In the genomic region with DNA sequence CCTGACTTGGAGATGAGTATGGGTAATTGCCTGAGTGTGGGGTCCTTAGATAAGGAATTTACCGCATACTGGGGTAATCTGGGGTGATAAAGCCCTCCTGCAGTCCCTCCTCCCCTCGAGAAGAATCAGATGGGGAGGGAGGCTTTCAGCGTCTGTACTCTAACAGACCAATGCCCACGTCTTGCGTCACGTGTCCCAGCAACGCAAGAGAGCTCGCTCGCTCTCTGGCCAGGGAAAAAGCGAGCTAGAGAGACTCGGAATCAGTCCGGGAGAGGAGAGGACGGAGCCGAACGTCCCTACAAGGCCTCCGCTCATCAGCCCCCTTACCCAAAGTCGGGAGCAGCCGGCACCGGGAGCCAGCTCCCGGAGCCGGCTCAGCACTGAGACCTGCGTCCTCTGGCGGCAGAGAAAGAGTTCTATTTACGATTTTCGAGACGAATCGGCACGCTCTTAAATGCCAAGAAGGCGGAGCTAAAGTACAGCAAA, we compare ENCODE assay signal across 8 mouse cellular contexts. TPM values are rescaled to one million over a fixed set of nuclear protein-coding genes. Genes with fewer than 3 reads are reported as not detected.
DNase-seq lines count a peak whose midpoint lies in the region; ATAC-seq and TF ChIP-seq lines count a peak whose summit lies in the region.

No protein-coding gene starts in this region.

- H3K4me2 ChIP-seq in liver, embryonic 11.5 days: peak overlapping the region; percentile 79

- H3K4me1 ChIP-seq in lung, adult 2 months (ENCODE audit: control insufficient read depth, insufficient read depth, low read length): no peaks in the 10 kb centered on the region
- H3K4me1 ChIP-seq in liver, embryonic 11.5 days (replicated peaks; ENCODE audit: control insufficient read depth, insufficient read depth, low read length): peaks cover 11% of the 10 kb centered on the region

- peaks cover 3% of the 10 kb centered on the region; the same call in 1 of the 2 replicates for H3K36me3 ChIP-seq in liver, embryonic 11.5 days (ENCODE audit: control insufficient read depth, insufficient read depth, low read length)

- H3K9me3 ChIP-seq in liver, embryonic 11.5 days (ENCODE audit: control insufficient read depth, low read length): peaks cover 33% of the 10 kb centered on the region

- H3K27me3 ChIP-seq in liver, embryonic 11.5 days (replicated peaks; ENCODE audit: control insufficient read depth, insufficient read depth, low read length): peaks cover 35% of the 10 kb centered on the region

- ATAC-seq in liver, embryonic 11.5 days (replicated peaks; ENCODE audit: low FRiP score): peak; percentile 64

- no peak overlapping the region for H3K27ac ChIP-seq in liver, embryonic 11.5 days (ENCODE audit: low read depth, low read length)

- TF ChIP-seq CTCF in lung, adult 2 months (IDR thresholded peaks at IDR 0.05; ENCODE audit: insufficient read depth, low read length): 0 out of 2 replicates have a peak, but pooled peaks have one; percentile 6

- no peak for DNase-seq in lung, adult 2 months
- DNase-seq in lung, adult 18-20 months: no peak
- peak; percentile 73 for DNase-seq in embryo, embryonic 11 days
- peak; percentile 71 for DNase-seq in heart, postnatal 4 days
- DNase-seq in liver, embryonic 11.5 days (ENCODE audit: low spot score): peak; percentile 56
- peak; percentile 55 for DNase-seq in neural tube, embryonic 10.5 days (ENCODE audit: extremely low spot score, low spot score)
- no peak for DNase-seq in cerebellum, adult 9-11 months
- DNase-seq in cerebellum, adult 8-10 months: no peak

- TF ChIP-seq POLR2A in lung, adult 2 months (IDR thresholded peaks at IDR 0.05; ENCODE audit: borderline replicate concordance, extremely low read depth, low read depth, low read length): no peak

- H3K9ac ChIP-seq in liver, embryonic 11.5 days (ENCODE audit: low read depth, low read length): no peak overlapping the region

- 54% methylated on average over 29 of the region's 29 CpGs for WGBS in lung, adult 2 months
- 41% methylated on average over 29 of the region's 29 CpGs for WGBS in liver, embryonic 11.5 days

- no peak overlapping the region for H3K4me3 ChIP-seq in lung, adult 2 months (replicated peaks; ENCODE audit: extremely low read depth, low read depth, low read length)
- peak overlapping the region; percentile 62 for H3K4me3 ChIP-seq in liver, embryonic 11.5 days (ENCODE audit: low read depth, low read length)

RNA-seq across cellular contexts. Expression of gene Gnas, which starts 13.0 kb away (rescaled TPM):
- 897 and 1,050 TPM in 2 replicates for polyA plus RNA-seq in lung, adult 2 months (2012; rRNA removed)
- 1,000 to 10,000 TPM; 1,794 to 1,822 TPM for total RNA-seq in heart, postnatal 4 days (2021)
- 729 and 742 TPM in 2 replicates for polyA plus RNA-seq in liver, embryonic 11.5 days (2014; fragmentation: Nextera tagmentation; extraction: Ambion mirVana)

RNA-seq across cellular contexts. Expression of gene Gm20721, which starts 49.4 kb away (rescaled TPM):
- polyA plus RNA-seq in lung, adult 2 months (2012; rRNA removed): not detected in 2 replicates
- 1 to 10 TPM; 2.2 to 3.4 TPM for total RNA-seq in heart, postnatal 4 days (2021)
- polyA plus RNA-seq in liver, embryonic 11.5 days (2014; fragmentation: Nextera tagmentation; extraction: Ambion mirVana): 7.3 and 7.7 TPM in 2 replicates

Comparison
In these comparisons a context has a peak if more than half of its experiments do, and no peak if none do; other contexts are left out.
1. DNase-seq: peak in embryo, embryonic 11 days (single experiment), heart, postnatal 4 days (single experiment), liver, embryonic 11.5 days (single experiment) and neural tube, embryonic 10.5 days (single experiment); none in lung, adult 2 months (single experiment), lung, adult 18-20 months (0 of 2), cerebellum, adult 9-11 months (single experiment) and cerebellum, adult 8-10 months (single experiment).